Mouse (Mus musculus) embryonic fibroblast, embryonic 13.5 days (primary cell): ENCODE measurements at regions not wholly inside any gene's neighbourhood (a gene's known extent, or its start where the extent isn't known, plus 50 kb on each side); places are given as distances from the start of the nearest gene placed in this dataset.

ENCODE experiments used
- CTCF ChIP-seq: IDR thresholded peaks from 2 replicates; pipeline ENCODE4 v1.5.1; 2011; ENCODE audit warnings: mild to moderate bottlenecking, control low read depth, low read length, moderate library complexity, borderline replicate concordance; ENCODE audit not compliant: insufficient read depth
- POLR2A ChIP-seq: IDR thresholded peaks from 2 replicates; pipeline ENCODE4 v1.6.1; 2011; ENCODE audit warnings: low read depth, mild to moderate bottlenecking, control low read depth, low read length, moderate library complexity

DNA sequence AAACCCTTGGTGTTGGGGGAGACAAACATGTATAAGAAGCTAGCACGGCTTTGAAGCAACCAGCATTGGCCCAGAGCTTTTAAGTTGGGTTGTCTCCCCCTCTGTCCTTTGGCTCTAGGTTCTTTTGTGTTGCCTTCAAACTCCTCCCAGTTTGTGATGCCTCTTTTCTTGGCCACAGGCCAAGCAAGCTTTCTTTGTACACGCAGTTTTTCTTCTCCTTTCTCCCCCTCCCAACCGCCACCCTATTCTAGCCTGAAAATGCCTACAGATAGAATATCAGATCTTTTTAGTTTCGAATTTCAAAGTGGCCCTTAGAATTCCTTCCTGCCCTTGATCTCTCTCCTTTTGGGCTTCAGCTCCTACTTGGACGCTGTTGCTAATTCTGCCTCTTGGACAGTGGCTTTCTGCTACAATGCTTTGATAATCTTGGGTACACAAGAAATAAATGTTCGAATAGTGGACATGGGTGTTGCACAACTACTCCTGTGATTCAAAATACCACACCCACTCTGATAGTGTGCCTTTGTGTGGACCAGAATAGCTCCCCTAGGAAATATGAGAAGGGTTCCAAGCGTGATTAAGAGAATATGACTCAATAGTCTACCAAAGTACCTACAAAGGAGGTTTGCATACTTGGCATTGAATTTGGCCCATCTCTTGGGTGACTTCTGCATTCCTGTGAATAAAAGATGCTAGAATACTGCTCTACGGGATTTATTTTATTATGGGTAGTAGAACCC lies 369.3 kb upstream of the Vrk2 start:
- TF ChIP-seq POLR2A: no peak
- no peak for TF ChIP-seq CTCF
